Mouse (Mus musculus) hindbrain, embryonic 10.5 days (tissue): ENCODE results near the gene Gpatch2. TPM values are rescaled to one million over a fixed set of nuclear protein-coding genes. Genes with fewer than 3 reads are reported as not detected.

Source experiments
- DNase-seq: peaks from one replicate; pipeline ENCODE4 v3.0.0-alpha.2; 2017; ENCODE audit warnings: low spot score
- H3K27ac ChIP-seq: fragments of 300-500 bp; sonication (generic); 2 replicates; pipeline ENCODE4 v1.5.1; 2016; ENCODE audit warnings: mild to moderate bottlenecking, moderate library complexity
- H3K27me3 ChIP-seq: fragments of 300-500 bp; sonication (generic); 2 replicates; pipeline ENCODE4 v1.6.1; 2016; ENCODE audit warnings: mild to moderate bottlenecking; ENCODE audit not compliant: poor library complexity, insufficient read depth, severe bottlenecking
- H3K36me3 ChIP-seq: fragments of 300-500 bp; sonication (generic); 2 replicates; pipeline ENCODE4 v1.6.1; 2016; ENCODE audit warnings: mild to moderate bottlenecking, moderate library complexity
- H3K4me1 ChIP-seq: fragments of 300-500 bp; sonication (generic); replicated peaks from 2 replicates; pipeline ENCODE4 v1.6.1; 2016; ENCODE audit warnings: mild to moderate bottlenecking
- H3K4me3 ChIP-seq: fragments of 300-500 bp; sonication (generic); 2 replicates; pipeline ENCODE4 v1.5.1; 2016; ENCODE audit warnings: mild to moderate bottlenecking, moderate library complexity
- H3K9me3 ChIP-seq: fragments of 300-500 bp; sonication (generic); 2 replicates; pipeline ENCODE4 v1.6.1; 2016; ENCODE audit warnings: mild to moderate bottlenecking, moderate library complexity
- WGBS: fragments of 180-500 bp; shearing (Covaris S2); methylation state at CpG from one replicate; pipeline ENCODE4 v1.1.7; 2016; 5-methylcytosine and 5-hydroxymethylcytosine counted together
- polyA plus RNA-seq: library from polyadenylated mRNA; unstranded; fragments of >200 nt; fragmentation: Nextera tagmentation; extraction: Ambion mirVana; gene quantifications from 2 replicates; pipeline ENCODE4 v1.2.1, GENCODE M21; 2016

The Gpatch2 gene
- polyA plus RNA-seq, 1 experiment from 2014 or later = 25.0 TPM

DNA sequence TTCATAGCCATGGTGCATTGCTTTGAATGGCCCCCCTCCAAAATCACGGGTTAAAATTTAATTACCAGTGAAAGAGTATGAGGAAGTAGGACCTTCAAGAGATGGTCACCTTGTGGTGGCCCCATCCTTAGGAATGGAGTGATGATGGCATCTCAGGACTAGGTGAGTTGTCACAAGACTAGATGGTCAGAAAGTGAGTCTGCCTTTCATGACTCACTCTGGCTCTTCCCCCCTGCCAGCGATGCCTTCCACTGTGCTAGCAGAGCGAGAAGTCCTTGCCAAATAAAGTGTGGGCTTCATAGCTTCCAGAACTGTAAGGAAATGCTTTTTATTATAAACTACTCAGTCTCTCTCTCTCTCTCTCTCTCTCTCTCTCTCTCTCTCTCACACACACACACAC, 150.1 kb downstream of the Gpatch2 start:
- no peaks in the 10 kb centered on the region for H3K9me3 ChIP-seq
- DNase-seq = no peak
- no peaks in the 10 kb centered on the region for H3K27me3 ChIP-seq

GRCm38 (mm10) chr1:187366806-187367205, 151.5 kb downstream of the Gpatch2 start:
- H3K4me3 ChIP-seq = no peak overlapping the region
- no peaks in the 10 kb centered on the region for H3K36me3 ChIP-seq
- no peak overlapping the region for H3K27ac ChIP-seq
- H3K27me3 ChIP-seq = no peaks in the 10 kb centered on the region
- 51% methylated on average over 2 of the region's 2 CpGs for WGBS
- no peak for DNase-seq
- no peaks in the 10 kb centered on the region for H3K9me3 ChIP-seq
- H3K4me1 ChIP-seq = no peaks in the 10 kb centered on the region

More for the DNA sequence above, 150.1 kb downstream of the Gpatch2 start:
- Histone ChIP-seq H3K27ac (no peak overlapping the region), H3K36me3 (no peaks in the 10 kb centered on the region), H3K4me1 (0 out of 2 replicates have a peak, but pooled peaks cover 5% of the 10 kb centered on the region), H3K4me3 (no peak overlapping the region)
- WGBS = 88% methylated on average over 3 of the region's 3 CpGs

DNA sequence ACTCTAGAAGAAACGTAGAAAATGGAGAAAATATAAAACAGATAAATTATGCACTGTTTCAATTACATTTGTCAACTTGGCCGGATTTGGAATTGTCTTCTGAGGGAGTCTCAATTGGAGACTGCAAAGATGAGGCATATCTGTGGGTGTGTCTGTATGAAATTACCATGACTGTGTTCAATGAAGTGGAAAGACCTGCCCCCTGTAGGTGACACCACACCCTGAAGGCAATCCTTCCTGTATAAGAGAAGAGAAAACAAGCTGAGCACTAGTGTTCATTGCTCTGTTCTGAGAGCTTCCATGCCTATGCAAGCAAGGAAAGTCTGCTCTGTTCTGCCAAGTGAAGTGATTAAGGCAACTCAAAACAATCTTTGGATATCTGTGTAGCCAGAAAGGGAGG, 153.7 kb downstream of the Gpatch2 start:
- no peak for DNase-seq
- no peaks in the 10 kb centered on the region for H3K36me3 ChIP-seq
- no peaks in the 10 kb centered on the region for H3K27me3 ChIP-seq
- H3K27ac ChIP-seq = no peak overlapping the region
- H3K4me3 ChIP-seq = no peak overlapping the region
- 80% methylated on average over 2 of the region's 2 CpGs for WGBS
- H3K4me1 ChIP-seq = no peaks in the 10 kb centered on the region
- H3K9me3 ChIP-seq = no peaks in the 10 kb centered on the region

- no peak for DNase-seq
- no peaks in the 10 kb centered on the region for H3K9me3 ChIP-seq
- H3K36me3 ChIP-seq = no peaks in the 10 kb centered on the region
- WGBS = 72% methylated on average over 6 of the region's 6 CpGs
- H3K4me1 ChIP-seq = peaks cover 6% of the 10 kb centered on the region; the same call in 1 of the 2 replicates
- no peaks in the 10 kb centered on the region for H3K27me3 ChIP-seq
- H3K27ac ChIP-seq = no peak overlapping the region
- H3K4me3 ChIP-seq = no peak overlapping the region
Measured at GRCm38 (mm10) chr1:187373506-187373905, 158.2 kb downstream of the Gpatch2 start.

- H3K27me3 ChIP-seq = no peaks in the 10 kb centered on the region
- 90% methylated on average over 4 of the region's 4 CpGs for WGBS
- H3K27ac ChIP-seq = no peak overlapping the region; the same call in 1 of the 2 replicates
- H3K9me3 ChIP-seq = no peaks in the 10 kb centered on the region
- DNase-seq = no peak
- peaks cover 6% of the 10 kb centered on the region; the same call in 1 of the 2 replicates for H3K4me1 ChIP-seq
- H3K4me3 ChIP-seq = no peak overlapping the region
- H3K36me3 ChIP-seq = no peaks in the 10 kb centered on the region
Measured at GRCm38 (mm10) chr1:187374418-187374817, 159.1 kb downstream of the Gpatch2 start.

GRCm38 (mm10) chr1:187376946-187377671, 161.8 kb downstream of the Gpatch2 start:
- 87% methylated on average over 11 of the region's 11 CpGs for WGBS

DNA sequence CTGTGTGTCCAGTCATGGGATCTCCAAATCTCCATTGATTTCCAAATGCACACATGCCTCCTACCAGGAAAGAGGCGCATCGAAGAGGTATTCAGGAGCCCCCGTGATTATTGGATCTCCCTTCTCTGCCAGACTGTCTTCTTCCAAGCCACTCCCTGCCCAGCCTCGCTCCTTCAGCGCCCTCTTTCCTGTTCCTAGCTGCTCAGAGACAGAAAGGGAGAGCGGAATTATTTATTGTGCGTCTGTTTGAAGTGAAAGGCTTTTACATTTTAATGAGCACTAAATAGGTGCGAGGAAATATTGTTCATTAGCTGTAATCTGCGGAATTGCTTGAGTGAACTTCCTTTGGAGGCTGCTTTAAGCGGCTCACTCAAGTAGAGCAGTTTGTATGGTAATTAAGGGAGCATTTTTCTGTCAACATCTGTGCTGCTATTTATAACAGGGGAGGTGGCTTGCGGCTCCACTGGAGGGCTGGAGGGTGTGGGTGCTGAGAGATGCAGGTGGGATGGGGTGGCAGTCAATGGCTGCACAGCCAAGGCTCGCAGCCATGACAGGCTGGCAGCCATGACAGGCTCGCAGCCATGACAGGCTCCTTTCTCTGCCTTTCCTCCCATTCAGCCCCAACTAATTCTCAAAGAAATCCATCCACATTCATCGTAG, 162.7 kb downstream of the Gpatch2 start:
- no peak for DNase-seq
- Histone ChIP-seq H3K36me3 (no peaks in the 10 kb centered on the region), H3K9me3 (no peaks in the 10 kb centered on the region), H3K4me1 (peaks cover 6% of the 10 kb centered on the region; the same call in 1 of the 2 replicates), H3K27me3 (no peaks in the 10 kb centered on the region), H3K27ac (no peak overlapping the region), H3K4me3 (no peak overlapping the region)
- 76% methylated on average over 14 of the region's 14 CpGs for WGBS

More at GRCm38 (mm10) chr1:187376946-187377671, 161.8 kb downstream of the Gpatch2 start:
- H3K9me3 ChIP-seq = no peaks in the 10 kb centered on the region
- no peaks in the 10 kb centered on the region for H3K27me3 ChIP-seq
- DNase-seq = no peak
- no peaks in the 10 kb centered on the region for H3K36me3 ChIP-seq
- no peak overlapping the region for H3K4me3 ChIP-seq
- no peak overlapping the region for H3K27ac ChIP-seq
- H3K4me1 ChIP-seq = peaks cover 6% of the 10 kb centered on the region; the same call in 1 of the 2 replicates

DNA sequence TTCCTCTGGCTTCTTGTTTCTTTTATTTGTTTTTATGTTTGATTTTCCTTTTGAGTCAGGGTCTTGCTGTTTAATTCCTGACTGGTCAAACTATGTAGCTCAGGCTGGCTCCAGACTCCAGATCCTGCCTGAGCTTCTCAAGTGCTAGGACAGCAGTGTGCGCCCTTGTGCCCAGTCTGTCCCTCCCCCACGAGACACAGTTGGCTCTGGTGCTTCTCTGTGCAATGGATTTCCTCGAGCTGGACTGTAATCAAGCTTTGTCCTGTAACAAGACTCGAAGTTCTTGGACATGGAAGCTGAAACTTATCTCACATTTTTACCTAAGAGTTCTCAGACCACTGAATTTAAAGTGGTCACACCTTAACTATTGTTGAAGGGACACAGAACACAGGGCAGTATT, 174.2 kb downstream of the Gpatch2 start:
- Histone ChIP-seq H3K27ac (no peak overlapping the region), H3K27me3 (no peaks in the 10 kb centered on the region), H3K4me1 (no peaks in the 10 kb centered on the region), H3K36me3 (no peaks in the 10 kb centered on the region), H3K9me3 (no peaks in the 10 kb centered on the region), H3K4me3 (no peak overlapping the region)
- 88% methylated on average over 4 of the region's 4 CpGs for WGBS
- no peak for DNase-seq

DNA sequence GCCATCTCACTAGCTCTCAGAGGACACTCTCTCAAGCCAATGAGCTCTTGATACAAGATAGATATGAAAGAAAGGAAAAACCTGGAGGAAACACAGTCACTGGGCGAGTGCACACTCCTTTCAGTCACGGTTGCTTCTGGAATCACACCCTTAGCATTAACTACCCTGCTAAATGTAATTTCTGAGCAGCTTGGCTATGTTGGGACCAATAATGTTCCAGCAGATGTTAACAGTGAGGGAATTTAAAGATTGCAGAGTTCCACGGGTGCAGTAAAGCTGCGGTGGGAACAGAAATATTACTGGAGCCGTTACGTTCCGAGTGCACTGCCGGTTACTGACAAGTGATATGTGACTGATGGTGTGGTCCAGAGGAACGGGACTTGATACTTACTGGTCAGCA, 185.5 kb downstream of the Gpatch2 start:
- Histone ChIP-seq H3K9me3 (no peaks in the 10 kb centered on the region), H3K4me1 (no peaks in the 10 kb centered on the region)

More for the DNA sequence above, 185.5 kb downstream of the Gpatch2 start:
- no peaks in the 10 kb centered on the region for H3K27me3 ChIP-seq
- WGBS = 94% methylated on average over 9 of the region's 9 CpGs
- no peak overlapping the region for H3K27ac ChIP-seq
- H3K36me3 ChIP-seq = no peaks in the 10 kb centered on the region
- no peak for DNase-seq
- H3K4me3 ChIP-seq = no peak overlapping the region

Other genes starting within 250 kb of the Gpatch2 start
- gene D1Pas1, start 248.1 kb upstream of the Gpatch2 start, polyA plus RNA-seq = 0.20 and 0.25 TPM in 2 replicates
- gene Spata17, start within 50 bp of the Gpatch2 start, polyA plus RNA-seq = 1.5 and 1.8 TPM in 2 replicates